Mouse (Mus musculus) lung, adult 2 months (tissue): Measurements from ENCODE around the gene Ntn1.

Experiments
- CTCF ChIP-seq: fragments of 200-500 bp; IDR thresholded peaks from 2 replicates; pipeline ENCODE4 v1.5.1; 2011; ENCODE audit warnings: mild to moderate bottlenecking, low read length, control low read depth; ENCODE audit not compliant: insufficient read depth
- POLR2A ChIP-seq: fragments of 200-500 bp; IDR thresholded peaks from 2 replicates; pipeline ENCODE4 v1.6.1; 2011; ENCODE audit warnings: low read depth, mild to moderate bottlenecking, control low read depth, low read length, borderline replicate concordance; ENCODE audit errors: extremely low read depth

GRCm38 (mm10) chr11:68432361-68433021, 31.9 kb upstream of the Ntn1 start:
- no peak for TF ChIP-seq CTCF
- no peak for TF ChIP-seq POLR2A
